In the genomic region with DNA sequence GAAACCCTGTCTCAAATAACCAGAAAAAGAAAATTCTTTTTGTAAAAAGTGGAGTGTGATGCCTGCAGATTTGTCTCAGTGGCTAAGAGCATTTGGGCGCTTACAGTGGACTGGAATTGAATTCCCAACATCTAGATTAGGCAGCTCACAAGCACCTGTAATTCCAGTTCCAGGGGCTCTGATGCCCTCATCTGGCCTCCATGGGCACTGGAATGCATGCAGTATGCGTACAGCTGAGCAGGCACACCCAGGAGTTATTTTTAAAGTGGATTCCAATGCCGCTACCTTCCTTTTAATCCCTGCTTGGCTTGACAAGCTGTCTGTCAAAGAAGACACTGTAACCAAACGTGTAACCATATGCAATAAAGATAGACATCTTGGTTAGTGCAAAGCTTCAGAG, we compare ENCODE assay signal across 27 mouse cellular contexts. TPM values are rescaled to one million over a fixed set of nuclear protein-coding genes. Genes with fewer than 3 reads are reported as not detected.
A peak's percentile ranks its signal among the peaks of the same experiment; 100 is the strongest.
DNase-seq lines count a peak whose midpoint lies in the region; ATAC-seq and TF ChIP-seq lines count a peak whose summit lies in the region.
"Had no signal": no experiment of that assay in that cellular context is flagged by ENCODE, and none has a peak within 500 bp of the region (broad histone marks: within the 10 kb centered on the region; RNA-seq: fewer than 3 reads in every experiment).

No protein-coding gene starts in this region.

- 58% methylated on average over 4 of the region's 4 CpGs for WGBS in embryonic facial prominence, embryonic 14.5 days
- WGBS in embryonic facial prominence, embryonic 10.5 days: 76% methylated on average over 4 of the region's 4 CpGs
- WGBS in heart, embryonic 10.5 days: 46% methylated on average over 4 of the region's 4 CpGs
- 67% methylated on average over 4 of the region's 4 CpGs for WGBS in lung, adult 2 months

- TF ChIP-seq CTCF in lung, adult 2 months (IDR thresholded peaks at IDR 0.05; ENCODE audit: insufficient read depth, low read length): 0 out of 2 replicates have a peak, but pooled peaks have one; percentile 13

- no peak overlapping the region for H3K27ac ChIP-seq in embryonic facial prominence, embryonic 14.5 days (replicated peaks; ENCODE audit: low read depth, low read length)
- H3K27ac ChIP-seq in embryonic facial prominence, embryonic 10.5 days (replicated peaks): no peak overlapping the region
- no peak overlapping the region for H3K27ac ChIP-seq in heart, embryonic 10.5 days
- H3K27ac ChIP-seq: gastrocnemius, adult 2 months; intestine, embryonic 15.5 days; limb, embryonic 13.5 days; stomach, embryonic 15.5 days had no signal

- peaks cover 8% of the 10 kb centered on the region; the same call in 1 of the 2 replicates for H3K36me3 ChIP-seq in embryonic facial prominence, embryonic 14.5 days (ENCODE audit: control insufficient read depth, insufficient read depth, low read length)
- H3K36me3 ChIP-seq in embryonic facial prominence, embryonic 10.5 days (replicated peaks): peaks cover 7% of the 10 kb centered on the region; the same call in 1 of the 2 replicates
- H3K36me3 ChIP-seq in heart, embryonic 10.5 days: peaks cover 9% of the 10 kb centered on the region; the same call in 1 of the 2 replicates
- H3K36me3 ChIP-seq: intestine, embryonic 15.5 days had no signal

- no peak overlapping the region for H3K4me3 ChIP-seq in embryonic facial prominence, embryonic 14.5 days (ENCODE audit: low read depth, low read length)
- H3K4me3 ChIP-seq in embryonic facial prominence, embryonic 10.5 days: no peak overlapping the region
- H3K4me3 ChIP-seq in heart, embryonic 10.5 days: no peak overlapping the region
- H3K4me3 ChIP-seq in lung, adult 2 months (replicated peaks; ENCODE audit: extremely low read depth, low read depth, low read length): no peak overlapping the region
- H3K4me3 ChIP-seq: gastrocnemius, adult 2 months; intestine, embryonic 15.5 days; limb, embryonic 13.5 days; stomach, embryonic 15.5 days had no signal

- H3K27me3 ChIP-seq in embryonic facial prominence, embryonic 14.5 days (replicated peaks; ENCODE audit: control insufficient read depth, insufficient read depth, low read length): no peaks in the 10 kb centered on the region
- H3K27me3 ChIP-seq in embryonic facial prominence, embryonic 10.5 days (replicated peaks; ENCODE audit: low read depth, poor library complexity, severe bottlenecking): no peaks in the 10 kb centered on the region
- no peaks in the 10 kb centered on the region for H3K27me3 ChIP-seq in heart, embryonic 10.5 days (ENCODE audit: insufficient read depth, poor library complexity, severe bottlenecking)
- H3K27me3 ChIP-seq: CH12.LX; intestine, embryonic 15.5 days; limb, embryonic 13.5 days; stomach, embryonic 15.5 days had no signal

- peaks cover 11% of the 10 kb centered on the region for H3K4me1 ChIP-seq in embryonic facial prominence, embryonic 14.5 days (ENCODE audit: control insufficient read depth, insufficient read depth, low read length)
- H3K4me1 ChIP-seq in embryonic facial prominence, embryonic 10.5 days: peaks cover 17% of the 10 kb centered on the region
- peaks cover 33% of the 10 kb centered on the region for H3K4me1 ChIP-seq in heart, embryonic 10.5 days
- peaks cover 7% of the 10 kb centered on the region for H3K4me1 ChIP-seq in lung, adult 2 months (ENCODE audit: control insufficient read depth, insufficient read depth, low read length)

- H3K4me2 ChIP-seq in embryonic facial prominence, embryonic 14.5 days (ENCODE audit: low read depth, low read length): no peak overlapping the region
- H3K4me2 ChIP-seq: intestine, embryonic 15.5 days; limb, embryonic 13.5 days; liver, embryonic 11.5 days; stomach, embryonic 15.5 days had no signal

- peak; percentile 27 for DNase-seq in embryonic facial prominence, embryonic 14.5 days (ENCODE audit: low spot score)
- no peak for DNase-seq in embryonic facial prominence, embryonic 10.5 days (ENCODE audit: low spot score)
- peak; percentile 27 for DNase-seq in heart, postnatal 4 days
- DNase-seq in heart, embryonic 10.5 days (ENCODE audit: low spot score): no peak
- no peak for DNase-seq in lung, adult 2 months
- DNase-seq in lung, postnatal 10 days: no peak
- DNase-seq in adipocyte (ENCODE audit: low spot score): no peak
- DNase-seq: adrenal gland, postnatal 10 days; cerebellum, adult 8-10 months; cerebellum, postnatal 25 days; gastrocnemius, adult 2 months; gastrocnemius, postnatal 36 days; kidney, postnatal 36 days; midbrain, embryonic 14.5 days; retina, postnatal 1 day; right cerebral cortex, postnatal 14 days; thymus, postnatal 14 days had no signal

- no peak overlapping the region for H3K9ac ChIP-seq in embryonic facial prominence, embryonic 14.5 days (ENCODE audit: low read depth, low read length)
- H3K9ac ChIP-seq: intestine, embryonic 15.5 days; limb, embryonic 13.5 days; stomach, embryonic 15.5 days had no signal

- ATAC-seq in embryonic facial prominence, embryonic 14.5 days (ENCODE audit: low read depth): no peak
- ATAC-seq: activated CD4-positive, CD25-positive, alpha-beta regulatory T cell, adult 4 months; forebrain, embryonic 16.5 days; hindbrain, embryonic 16.5 days; intestine, embryonic 15.5 days had no signal

- no peak for TF ChIP-seq POLR2A in lung, adult 2 months (IDR thresholded peaks at IDR 0.05; ENCODE audit: borderline replicate concordance, extremely low read depth, low read depth, low read length)

- no peaks in the 10 kb centered on the region for H3K9me3 ChIP-seq in embryonic facial prominence, embryonic 14.5 days (ENCODE audit: control insufficient read depth, low read length)
- no peaks in the 10 kb centered on the region for H3K9me3 ChIP-seq in embryonic facial prominence, embryonic 10.5 days
- no peaks in the 10 kb centered on the region for H3K9me3 ChIP-seq in heart, embryonic 10.5 days
- H3K9me3 ChIP-seq: intestine, embryonic 15.5 days; limb, embryonic 13.5 days; stomach, embryonic 15.5 days had no signal

RNA-seq across cellular contexts. Expression of a gene that starts 1.7 kb away (rescaled TPM):
- 68.7 and 71.5 TPM in 2 replicates for polyA plus RNA-seq in embryonic facial prominence, embryonic 14.5 days (2014; fragmentation: Nextera tagmentation; extraction: Ambion mirVana)
- 62.2 and 64.5 TPM in 2 replicates for polyA plus RNA-seq in embryonic facial prominence, embryonic 10.5 days (2016; fragmentation: Nextera tagmentation; extraction: Ambion mirVana)
- total RNA-seq in heart, postnatal 4 days (2021): 10 to 100 TPM; 23.8 to 26.5 TPM
- 57.3 and 63.0 TPM in 2 replicates for polyA plus RNA-seq in heart, embryonic 10.5 days (2016; fragmentation: Nextera tagmentation; extraction: Ambion mirVana)
- 81.3 and 101 TPM in 2 replicates for polyA plus RNA-seq in lung, adult 2 months (2012; rRNA removed)

RNA-seq across cellular contexts. Expression of a gene that starts 14.3 kb away (rescaled TPM):
- polyA plus RNA-seq in embryonic facial prominence, embryonic 14.5 days (2014; fragmentation: Nextera tagmentation; extraction: Ambion mirVana): 12.9 and 14.6 TPM in 2 replicates
- polyA plus RNA-seq in embryonic facial prominence, embryonic 10.5 days (2016; fragmentation: Nextera tagmentation; extraction: Ambion mirVana): 0.10 TPM in 1 of 2 replicates, not detected in the other
- total RNA-seq in heart, postnatal 4 days (2021): 1 to 10 TPM; 1.2 to 1.9 TPM
- 0.10 and 0.11 TPM in 2 replicates for polyA plus RNA-seq in heart, embryonic 10.5 days (2016; fragmentation: Nextera tagmentation; extraction: Ambion mirVana)
- polyA plus RNA-seq in lung, adult 2 months (2012; rRNA removed): 1.4 and 3.1 TPM in 2 replicates
- total RNA-seq: CH12.LX; ES-E14; monocyte, adult 5-6 weeks had no signal
- polyA plus RNA-seq: activated CD4-positive, CD25-positive, alpha-beta regulatory T cell, adult 4 months; liver, embryonic 11.5 days had no signal

Comparison
In these comparisons a context has a peak if more than half of its experiments do, and no peak if none do; other contexts are left out.
1. DNase-seq: peak in embryonic facial prominence, embryonic 14.5 days (single experiment) and heart, postnatal 4 days (single experiment); none in embryonic facial prominence, embryonic 10.5 days (single experiment), heart, embryonic 10.5 days (single experiment), lung, adult 2 months (single experiment), lung, postnatal 10 days (single experiment) and adipocyte (single experiment).